Comparison of ENCODE assay signal across 18 mouse cellular contexts in the genomic region with DNA sequence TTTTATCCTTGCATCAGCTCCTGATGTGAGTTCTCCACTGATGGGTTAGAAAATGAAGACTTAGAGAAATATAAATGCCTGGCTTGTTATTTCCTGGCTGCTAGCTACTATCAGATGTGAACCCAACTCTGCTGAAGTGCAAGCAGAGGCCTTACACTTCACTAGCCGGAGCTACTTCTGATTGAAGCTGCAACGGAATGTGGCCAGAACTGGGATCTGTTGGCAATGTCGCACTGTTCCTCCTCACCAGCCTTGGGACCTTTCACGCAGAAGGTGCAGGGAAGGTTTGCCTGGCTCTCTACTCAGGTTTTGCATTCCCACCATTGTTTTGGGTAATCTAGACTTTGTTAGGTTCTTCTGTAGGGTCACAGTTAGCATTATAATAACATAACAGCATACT.
DNase-seq lines count a peak whose midpoint lies in the region; ATAC-seq lines count a peak whose summit lies in the region.
"Had no signal": no experiment of that assay in that cellular context is flagged by ENCODE, and none has a peak within 500 bp of the region (broad histone marks: within the 10 kb centered on the region; RNA-seq: fewer than 3 reads in every experiment).

No protein-coding gene starts in this region.

- no peaks in the 10 kb centered on the region for H3K9me3 ChIP-seq in heart, embryonic 10.5 days
- 0 out of 2 replicates have a peak, but pooled peaks cover 2% of the 10 kb centered on the region for H3K9me3 ChIP-seq in heart, embryonic 11.5 days (replicated peaks; ENCODE audit: control insufficient read depth, low read length)
- H3K9me3 ChIP-seq: embryonic facial prominence, embryonic 13.5 days; G1E; hindbrain, embryonic 13.5 days; intestine, embryonic 15.5 days had no signal

- no peak for ATAC-seq in cerebellum, adult (ENCODE audit: insufficient number of reproducible peaks, low FRiP score, low TSS enrichment)
- no peak for ATAC-seq in heart, embryonic 11.5 days (replicated peaks; ENCODE audit: insufficient number of reproducible peaks, low FRiP score, low TSS enrichment)
- ATAC-seq: CD4-positive, CD25-positive, alpha-beta regulatory T cell, adult 4 months had no signal

- DNase-seq in cerebellum, adult 18-20 months, result peak; percentile 32 to 42
- no peak for DNase-seq in cerebellum, adult 11-12 months
- peak; percentile 47 to 54 for DNase-seq in cerebellum, postnatal 25 days
- peak; percentile 35 for DNase-seq in heart, embryonic 10.5 days (ENCODE audit: low spot score)
- peak; percentile 32 for DNase-seq in brain, adult 2 months (ENCODE audit: low read depth, low spot score)
- DNase-seq: adrenal gland, adult 8-10 months; B cell, adult 2 months; gastrocnemius, postnatal 14 days; heart, postnatal 10 days; heart, postnatal 4 days; kidney, adult 18-20 months had no signal

- WGBS in heart, embryonic 10.5 days, result 68% methylated on average over 4 of the region's 4 CpGs
- 71% methylated on average over 4 of the region's 4 CpGs for WGBS in heart, embryonic 11.5 days (ENCODE audit: insufficient replicate concordance)

- H3K36me3 ChIP-seq in heart, embryonic 10.5 days, result no peaks in the 10 kb centered on the region
- H3K36me3 ChIP-seq in heart, embryonic 11.5 days (ENCODE audit: control insufficient read depth, insufficient read depth, low read length), result no peaks in the 10 kb centered on the region
- H3K36me3 ChIP-seq: embryonic facial prominence, embryonic 13.5 days; G1E; hindbrain, embryonic 13.5 days; intestine, embryonic 15.5 days had no signal

- no peak overlapping the region for H3K9ac ChIP-seq in heart, embryonic 11.5 days (ENCODE audit: low read depth, low read length)
- H3K9ac ChIP-seq: embryonic facial prominence, embryonic 13.5 days; hindbrain, embryonic 13.5 days; intestine, embryonic 15.5 days had no signal

- H3K4me2 ChIP-seq in heart, embryonic 11.5 days, result no peak overlapping the region
- H3K4me2 ChIP-seq: embryonic facial prominence, embryonic 13.5 days; hindbrain, embryonic 13.5 days; intestine, embryonic 15.5 days had no signal

- H3K4me3 ChIP-seq in heart, embryonic 10.5 days, result no peak overlapping the region
- no peak overlapping the region for H3K4me3 ChIP-seq in heart, embryonic 11.5 days (ENCODE audit: low read depth, low read length)
- H3K4me3 ChIP-seq: embryonic facial prominence, embryonic 13.5 days; hindbrain, embryonic 13.5 days; intestine, embryonic 15.5 days had no signal

- no peaks in the 10 kb centered on the region for H3K27me3 ChIP-seq in heart, embryonic 10.5 days (ENCODE audit: insufficient read depth, poor library complexity, severe bottlenecking)
- H3K27me3 ChIP-seq in heart, embryonic 11.5 days (ENCODE audit: control insufficient read depth, insufficient read depth, low read length), result no peaks in the 10 kb centered on the region
- H3K27me3 ChIP-seq: embryonic facial prominence, embryonic 13.5 days; hindbrain, embryonic 13.5 days; intestine, embryonic 15.5 days had no signal

- H3K27ac ChIP-seq in heart, embryonic 10.5 days, result no peak overlapping the region
- no peak overlapping the region for H3K27ac ChIP-seq in heart, embryonic 11.5 days (ENCODE audit: low read depth, low read length)
- H3K27ac ChIP-seq: embryonic facial prominence, embryonic 13.5 days; hindbrain, embryonic 13.5 days; intestine, embryonic 15.5 days had no signal

- H3K4me1 ChIP-seq in heart, embryonic 10.5 days, result peaks cover 3% of the 10 kb centered on the region; the same call in 1 of the 2 replicates
- H3K4me1 ChIP-seq in heart, embryonic 11.5 days (ENCODE audit: control insufficient read depth, insufficient read depth, low read length), result no peaks in the 10 kb centered on the region
- H3K4me1 ChIP-seq: embryonic facial prominence, embryonic 13.5 days; intestine, embryonic 15.5 days had no signal
